Mouse (Mus musculus) left cerebral cortex, adult 2 months (tissue): Measurements from ENCODE around the gene Dvl2. TPM values are rescaled to one million over a fixed set of nuclear protein-coding genes. Genes with fewer than 3 reads are reported as not detected.

ENCODE experiments used
- DNase-seq, 2 experiments: peaks; one replicate each; pipeline ENCODE4 v3.0.0; 2021 to 2022; ENCODE audit warnings: low spot score in 2 of 2, mixed read lengths in 1 of 2; ENCODE audit errors: extremely low spot score in 1 of 2
- H3K27ac ChIP-seq: fragments of 200-600 bp; 2 replicates; pipeline ENCODE4 v1.8.1; 2022
- H3K4me3 ChIP-seq: fragments of 200-600 bp; 2 replicates; pipeline ENCODE4 v1.8.1; 2022
- CTCF ChIP-seq: fragments of 200-600 bp; IDR thresholded peaks from 2 replicates; pipeline ENCODE4 v1.8.1; 2022; ENCODE audit warnings: antibody characterized with exemption, mild to moderate bottlenecking, moderate library complexity
- intact Hi-C: fragments of 180-260 bp; cut with DNase I; formaldehyde crosslinking; loops from one replicate; pipeline ENCODE4 v1.15.1; 2025
- total RNA-seq, 2 experiments: library from RNA; stranded (reverse); gene quantifications; 2 replicates each; pipeline ENCODE4 v1.2.3; 2021

The Dvl2 gene
- total RNA-seq, 2 experiments from 2014 or later: 32.6 to 32.9 TPM

- no peak for TF ChIP-seq CTCF
- DNase-seq: no peak
- H3K27ac ChIP-seq: no peak overlapping the region
- intact Hi-C loops: no loop called here
- H3K4me3 ChIP-seq: peak overlapping the region; percentile 16; the same call in 1 of the 2 replicates
Observed at GRCm38 (mm10) chr11:69966006-69966859, 34.2 kb upstream of the Dvl2 start.

GRCm38 (mm10) chr11:69966860-69967517, 33.4 kb upstream of the Dvl2 start:
- Histone ChIP-seq H3K4me3 (no peak overlapping the region), H3K27ac (no peak overlapping the region)
- no peak for DNase-seq
- intact Hi-C loops: no loop called here
- no peak for TF ChIP-seq CTCF

- no peak for TF ChIP-seq CTCF
- intact Hi-C loops: no loop called here
- no peak for DNase-seq
Observed at GRCm38 (mm10) chr11:69968793-69969192, 31.6 kb upstream of the Dvl2 start.

GRCm38 (mm10) chr11:69970222-69970621, 30.2 kb upstream of the Dvl2 start:
- intact Hi-C loops: no loop called here

More at GRCm38 (mm10) chr11:69968793-69969192, 31.6 kb upstream of the Dvl2 start:
- H3K27ac ChIP-seq: no peak overlapping the region
- no peak overlapping the region for H3K4me3 ChIP-seq

GRCm38 (mm10) chr11:69970775-69971174, 29.6 kb upstream of the Dvl2 start:
- intact Hi-C loops: no loop called here
- no peak for DNase-seq
- Histone ChIP-seq H3K27ac (no peak overlapping the region), H3K4me3 (no peak overlapping the region)
- TF ChIP-seq CTCF: no peak

More at GRCm38 (mm10) chr11:69970222-69970621, 30.2 kb upstream of the Dvl2 start:
- no peak overlapping the region for H3K4me3 ChIP-seq
- H3K27ac ChIP-seq: no peak overlapping the region
- no peak for DNase-seq
- no peak for TF ChIP-seq CTCF

GRCm38 (mm10) chr11:69974907-69975306, 25.5 kb upstream of the Dvl2 start:
- no peak overlapping the region for H3K4me3 ChIP-seq
- no peak overlapping the region for H3K27ac ChIP-seq
- TF ChIP-seq CTCF: no peak
- DNase-seq: no peak
- intact Hi-C loops: no loop called here

- no peak for DNase-seq
- no peak for TF ChIP-seq CTCF
- intact Hi-C loops: no loop called here
- Histone ChIP-seq H3K27ac (no peak overlapping the region), H3K4me3 (no peak overlapping the region)
Observed at GRCm38 (mm10) chr11:69976271-69976670, 24.1 kb upstream of the Dvl2 start.

GRCm38 (mm10) chr11:69979827-69980195, 20.6 kb upstream of the Dvl2 start:
- no peak for DNase-seq
- Histone ChIP-seq H3K4me3 (peak overlapping the region; percentile 61), H3K27ac (peak overlapping the region; percentile 95)
- no peak for TF ChIP-seq CTCF
- intact Hi-C loops: loop anchor here (2.0 kb wide), 3 partner anchors 15 to 59 kb away; partner anchors contain the start of genes Eif5a, Phf23 and Ybx2

GRCm38 (mm10) chr11:69980196-69981140, 19.9 kb upstream of the Dvl2 start:
- DNase-seq: peak; percentile 98 to 99
- Histone ChIP-seq H3K27ac (peak overlapping the region; percentile 95), H3K4me3 (peak overlapping the region; percentile 61)
- no peak for TF ChIP-seq CTCF
- intact Hi-C loops: loop anchor here (1.0 to 2.0 kb wide), 4 partner anchors 14 to 221 kb away; partner anchors contain the start of genes Eif5a, Phf23 and Ybx2

- DNase-seq: peak in 1 of 2 experiments; percentile 43
- intact Hi-C loops: loop anchor here (1.0 to 2.0 kb wide), 4 partner anchors 14 to 222 kb away; partner anchors contain the start of genes Eif5a, Phf23 and Ybx2
Observed at GRCm38 (mm10) chr11:69981141-69981762, 19.1 kb upstream of the Dvl2 start, which contains the start of gene Ctdnep1. Ctdnep1 (plus strand) TSS chr11:69981156.

GRCm38 (mm10) chr11:69982225-69982624, 18.2 kb upstream of the Dvl2 start, which contains the start of gene Elp5:
Elp5 (minus strand) TSS chr11:69982517.
- intact Hi-C loops: no loop called here
- Histone ChIP-seq H3K4me3 (peak within 1 kb of the TSS; percentile 61), H3K27ac (peak within 1 kb of the TSS; percentile 95)
- TF ChIP-seq CTCF: no peak
- DNase-seq: no peak

More at GRCm38 (mm10) chr11:69981141-69981762, 19.1 kb upstream of the Dvl2 start, which contains the start of gene Ctdnep1:
- Histone ChIP-seq H3K4me3 (peak within 1 kb of the TSS; percentile 61), H3K27ac (peak within 1 kb of the TSS; percentile 95)
- no peak for TF ChIP-seq CTCF
